Mouse (Mus musculus): ENCODE measurements around the gene Snx1.

DNA sequence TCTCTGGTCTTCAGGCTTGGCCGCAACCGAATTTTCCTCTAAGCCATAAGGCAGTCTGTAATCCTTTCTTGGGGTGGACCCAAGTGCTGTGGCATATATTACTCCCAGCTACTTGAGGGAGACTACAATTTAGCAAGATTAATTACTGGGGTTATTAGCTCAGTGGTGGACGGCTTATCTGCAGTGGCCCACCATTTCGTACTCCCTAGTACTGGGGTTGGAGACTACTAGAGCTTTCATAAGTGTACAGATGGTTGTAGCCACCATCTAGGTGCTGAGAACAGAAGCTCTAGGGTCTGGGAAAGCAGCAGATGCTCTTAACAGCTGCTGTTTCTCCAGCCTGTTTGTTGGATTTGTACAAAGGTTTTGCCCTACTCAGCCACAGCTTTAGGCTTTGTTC lies 65.4 kb downstream of the Snx1 start:
- TF ChIP-seq FLI1 (IDR thresholded peaks at IDR 0.05; ENCODE audit: low read length) (no peak), GATA1 (IDR thresholded peaks at IDR 0.05; ENCODE audit: borderline replicate concordance, low read length) (no peak)

Data from megakaryocyte, embryonic 14.5 days (primary cell).